Mouse (Mus musculus): ENCODE measurements around the gene Itpk1.

The Itpk1 gene

DNA sequence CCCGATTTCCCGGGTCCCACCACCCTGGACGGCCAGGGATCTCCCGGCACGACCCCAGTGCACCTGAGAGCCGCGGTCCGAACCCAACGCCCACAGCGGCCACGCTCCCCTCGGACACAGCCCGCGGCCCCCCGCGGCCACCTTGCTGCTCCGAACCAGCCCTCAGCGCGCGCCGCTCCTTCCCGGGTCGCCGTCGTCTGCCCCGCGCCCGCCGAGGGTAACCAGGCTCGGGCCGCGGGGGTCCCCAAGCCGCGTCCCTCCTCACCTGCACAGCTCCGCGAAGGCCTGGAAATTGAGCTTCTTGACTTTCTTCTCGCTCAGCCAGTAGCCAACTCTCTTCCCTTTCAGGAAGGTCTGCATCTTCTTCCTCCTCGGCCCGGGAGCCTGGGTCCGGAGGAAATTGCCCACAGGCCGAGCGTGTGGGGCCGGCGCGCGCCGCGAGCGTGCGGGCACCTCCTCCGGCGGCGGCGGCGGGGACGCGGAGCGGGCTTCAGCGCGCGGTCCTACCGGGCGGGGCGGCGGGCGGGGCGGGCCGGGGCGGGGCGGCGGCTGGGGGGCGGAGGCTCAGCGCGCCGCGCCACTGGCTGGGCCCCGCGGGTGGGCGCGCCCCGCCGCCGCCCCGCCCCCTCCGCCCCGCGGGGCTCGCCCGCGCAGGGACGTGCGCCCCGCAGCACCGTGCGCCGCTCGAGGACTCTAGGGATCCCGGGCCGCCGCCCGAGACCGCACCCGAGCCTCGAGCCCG lies at the start of gene Itpk1:
Itpk1 (minus strand) TSS at position 474 of the 742 bp plus-strand sequence.
- peak in 1 of 2 experiments; percentile 40 for DNase-seq (ENCODE audit: low spot score in 2 of 2)

- DNase-seq (ENCODE audit: low spot score in 2 of 2), result no peak
Observed at GRCm38 (mm10) chr12:102748256-102748655, 43.5 kb upstream of the Itpk1 start.

- no peak for DNase-seq (ENCODE audit: low spot score in 2 of 2)
Observed at GRCm38 (mm10) chr12:102744839-102745238, 40.1 kb upstream of the Itpk1 start.

DNA sequence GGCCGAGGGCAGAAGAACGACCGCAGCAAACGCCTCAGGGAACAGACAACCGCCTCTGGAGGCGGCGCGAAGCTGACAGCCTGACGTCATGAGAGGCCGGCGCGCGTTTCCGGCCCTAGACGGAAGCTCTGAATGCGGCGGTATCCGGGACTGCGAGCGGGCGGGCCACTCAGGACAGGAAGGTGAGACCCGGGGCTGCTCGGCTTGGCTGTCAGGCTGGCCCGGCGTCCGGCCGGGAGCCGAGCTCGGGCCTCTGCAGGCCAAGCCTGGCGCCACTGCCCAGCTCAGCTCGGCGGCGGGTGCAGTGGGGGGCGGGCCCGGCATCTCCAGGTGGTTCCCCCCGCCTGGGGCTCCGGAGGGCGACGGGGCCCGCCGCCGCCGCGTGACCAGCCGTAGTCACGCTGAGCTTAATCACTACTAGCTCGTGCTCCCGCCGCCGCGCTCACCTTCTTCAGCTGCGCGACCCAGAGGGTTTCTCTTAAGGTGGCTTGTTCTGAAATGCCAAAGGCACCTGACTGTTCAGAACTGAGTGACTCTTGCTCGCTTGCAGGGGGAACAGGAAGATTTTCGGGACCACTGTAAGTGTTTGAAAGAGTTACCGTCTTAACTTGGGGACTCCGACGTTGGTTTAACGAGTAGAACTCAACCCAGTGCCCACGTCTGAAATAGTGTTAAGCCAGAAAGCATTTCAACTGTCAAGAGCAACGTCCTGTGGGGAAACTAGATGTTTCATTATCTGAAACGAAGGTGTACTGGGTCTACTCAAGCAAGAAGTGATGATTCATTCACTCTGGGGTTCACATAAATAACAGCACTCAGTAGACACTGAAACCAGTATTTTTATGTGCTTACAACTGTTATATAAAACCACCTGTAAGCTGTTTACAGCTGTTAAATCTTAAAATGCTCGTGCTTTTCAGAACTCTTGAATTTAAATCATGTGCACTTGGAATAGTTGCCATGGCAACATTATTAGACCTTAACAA lies 39.2 kb upstream of the Itpk1 start, which contains the start of the genes Moap1 and Tmem251:
Moap1 (minus strand) TSS at position 73 of the 986 bp plus-strand sequence.
Tmem251 (plus strand) TSS at position 174 of the 986 bp plus-strand sequence.
- peak; percentile 74 to 87 for DNase-seq (ENCODE audit: low spot score in 2 of 2)

DNA sequence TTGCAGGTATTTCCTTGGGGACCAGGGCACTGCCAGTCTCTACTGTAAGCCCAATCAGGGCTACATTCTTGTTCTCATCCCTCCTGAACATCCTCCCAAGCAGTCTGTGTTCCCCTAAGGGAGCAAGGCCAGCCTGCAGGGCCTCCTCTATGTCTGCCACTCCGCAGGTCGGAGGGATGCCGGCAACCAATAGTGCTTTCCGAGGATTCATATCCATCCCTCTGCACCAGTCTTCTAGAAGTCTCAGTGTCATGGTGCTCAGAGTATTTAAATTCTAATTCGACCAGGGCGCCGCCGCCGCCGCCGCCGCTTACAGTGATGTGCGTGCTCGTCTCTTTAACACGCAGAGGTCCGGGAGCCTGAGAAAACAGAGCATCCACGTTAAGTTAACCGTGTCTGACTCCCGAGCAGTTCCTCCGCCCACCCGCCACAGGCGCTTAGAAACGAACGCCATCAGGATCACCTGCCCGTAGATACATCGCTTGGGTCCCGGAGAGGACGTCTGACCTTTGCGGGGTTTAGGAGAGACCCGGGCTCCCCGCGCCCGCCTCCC lies 38.4 kb upstream of the Itpk1 start:
- DNase-seq (ENCODE audit: low spot score in 2 of 2), result no peak

DNA sequence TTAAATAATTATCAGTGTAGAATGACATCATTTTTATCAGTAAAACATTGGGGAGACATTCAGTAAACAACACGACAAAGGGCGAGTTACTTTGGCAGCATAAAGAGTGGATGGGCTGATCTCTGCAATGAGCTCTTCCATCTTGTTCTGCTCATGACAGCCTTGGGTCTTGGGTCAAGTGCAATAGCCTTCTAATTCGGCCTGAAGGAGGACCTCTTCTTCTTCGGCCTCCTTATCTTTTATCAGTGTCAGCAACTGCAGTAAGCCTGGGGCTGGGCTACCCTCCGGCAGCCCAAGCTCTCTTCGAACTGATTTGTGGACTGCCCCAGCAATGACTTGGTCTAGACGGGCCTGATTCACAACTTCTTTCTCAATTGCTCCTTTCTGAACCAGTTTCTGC lies 37.3 kb upstream of the Itpk1 start:
- no peak for DNase-seq (ENCODE audit: low spot score in 2 of 2)

GRCm38 (mm10) chr12:102740285-102740684 lies 35.6 kb upstream of the Itpk1 start:
- no peak for DNase-seq (ENCODE audit: low spot score in 2 of 2)

DNA sequence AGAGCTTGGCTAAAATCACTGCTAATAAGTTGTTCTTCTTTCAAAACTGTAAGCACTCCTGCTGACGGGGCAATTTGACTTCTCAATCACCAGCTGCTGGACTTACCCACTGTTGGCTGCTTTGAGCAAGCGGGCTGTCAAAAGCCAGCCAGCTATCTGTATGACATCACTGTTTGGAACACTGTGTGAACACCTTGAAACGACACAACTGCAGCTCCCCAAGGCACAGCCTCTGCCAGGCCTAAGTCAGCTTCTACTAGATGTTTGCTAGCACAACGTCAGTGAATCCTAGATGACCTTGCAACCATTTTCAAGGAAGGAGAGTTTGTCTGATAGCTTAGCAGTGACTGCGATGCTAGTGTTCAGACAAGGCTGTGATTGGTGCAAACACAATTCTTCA lies 34.4 kb upstream of the Itpk1 start:
- DNase-seq (ENCODE audit: low spot score in 2 of 2), result no peak

DNA sequence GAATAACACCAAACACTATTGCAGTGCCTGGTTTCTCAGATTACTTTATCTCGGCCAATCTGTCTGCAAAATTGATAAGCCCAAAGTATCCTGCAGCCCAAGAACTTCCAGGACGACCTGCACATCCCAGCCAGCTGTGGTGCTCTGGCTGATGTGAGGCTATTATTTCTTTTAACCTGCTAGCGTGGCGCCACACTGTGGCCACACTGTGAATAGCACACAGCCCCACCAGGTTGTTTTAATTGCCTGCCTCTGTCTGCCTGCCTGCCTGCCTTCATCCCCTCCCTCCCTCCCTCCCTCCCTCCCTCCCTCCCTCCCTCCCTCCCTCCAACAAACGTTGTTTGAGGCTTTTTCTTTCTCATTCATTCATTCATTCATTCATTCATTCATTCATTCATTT lies 28.7 kb upstream of the Itpk1 start:
- DNase-seq (ENCODE audit: low spot score in 2 of 2), result peak in 1 of 2 experiments; percentile 52

DNA sequence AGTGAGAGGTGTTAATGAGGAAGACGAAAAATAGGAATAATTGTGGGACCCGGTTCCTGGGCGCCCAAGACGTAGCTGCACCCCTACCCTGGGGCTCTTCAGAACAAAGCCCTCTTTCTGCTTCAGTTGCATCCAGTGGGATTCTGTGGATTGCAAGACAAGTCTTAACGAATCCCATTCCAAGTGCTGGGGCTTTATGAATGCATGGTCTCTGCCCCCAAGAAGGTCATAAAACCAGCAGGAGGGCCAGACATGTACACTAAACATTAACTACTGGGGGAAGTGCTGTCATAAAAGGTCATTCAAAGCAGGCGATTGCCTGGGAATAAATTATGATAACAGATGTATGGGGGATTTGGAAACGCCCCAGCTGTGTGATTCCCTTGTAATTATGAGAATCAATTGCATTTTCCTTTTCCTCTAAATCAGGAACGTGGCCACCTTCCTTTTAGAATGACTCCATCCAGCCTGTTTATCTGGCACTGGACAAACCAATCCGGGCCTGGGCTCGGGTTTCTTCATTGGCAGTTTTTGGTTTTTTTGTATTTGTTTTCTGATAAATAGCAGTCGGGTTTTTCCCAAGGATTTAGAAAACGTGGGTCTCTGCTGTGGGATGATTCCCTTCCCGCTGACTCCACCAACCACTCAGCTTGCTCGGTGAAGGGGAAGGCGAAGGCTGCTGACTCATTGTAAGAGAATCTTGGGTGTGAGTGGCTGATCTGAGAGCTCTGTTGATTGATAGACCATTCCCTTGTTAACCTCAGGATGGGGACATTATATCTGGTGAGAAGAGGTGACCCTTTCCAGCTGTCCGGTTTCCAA lies 26.3 kb upstream of the Itpk1 start:
- DNase-seq (ENCODE audit: low spot score in 2 of 2), result no peak

DNA sequence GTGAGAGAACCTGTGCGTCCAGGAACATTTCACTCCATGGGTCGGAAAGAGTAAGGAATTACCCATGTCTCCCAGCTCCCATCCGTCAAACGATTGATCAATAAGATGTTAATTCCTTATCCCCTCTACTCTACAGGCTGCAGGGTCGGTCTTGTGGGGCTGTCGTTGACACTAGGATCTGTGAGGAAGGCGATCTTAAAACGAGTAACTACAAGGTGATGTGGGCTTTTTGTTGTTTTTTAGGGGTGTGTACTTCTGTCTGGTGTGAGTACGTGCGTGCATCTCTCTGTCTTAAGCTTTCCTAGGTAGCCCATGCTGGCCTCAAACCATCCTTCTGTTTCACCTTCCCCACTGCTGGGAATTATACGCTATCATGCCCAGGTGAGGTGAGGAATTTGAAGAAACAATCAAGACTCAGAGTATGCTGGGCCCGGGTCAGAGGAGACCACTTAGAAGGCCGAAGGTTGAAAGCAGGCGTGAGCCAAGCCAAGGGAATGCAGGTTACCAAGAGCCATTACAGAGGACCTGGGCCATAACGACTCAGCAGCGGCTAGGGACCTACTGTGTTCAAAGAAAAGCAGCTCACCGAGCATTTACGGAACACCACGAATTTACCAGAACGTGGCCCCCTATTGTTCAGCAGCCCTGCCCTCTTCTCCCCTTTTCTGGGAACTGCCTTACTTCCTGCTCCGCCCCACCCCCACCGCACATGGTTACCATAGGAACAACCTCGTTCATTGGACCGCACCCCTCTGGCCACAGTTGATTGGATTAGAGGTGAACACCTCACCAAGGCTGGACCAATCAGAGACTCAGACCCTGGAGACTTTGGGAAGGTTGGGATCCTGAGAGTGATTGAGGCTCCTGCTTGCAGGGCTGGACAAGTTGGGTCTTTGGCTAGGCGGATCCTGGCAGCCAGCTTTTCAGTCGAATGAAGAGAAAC lies 25.4 kb upstream of the Itpk1 start:
- DNase-seq (ENCODE audit: low spot score in 2 of 2), result peak; percentile 65 to 78

DNA sequence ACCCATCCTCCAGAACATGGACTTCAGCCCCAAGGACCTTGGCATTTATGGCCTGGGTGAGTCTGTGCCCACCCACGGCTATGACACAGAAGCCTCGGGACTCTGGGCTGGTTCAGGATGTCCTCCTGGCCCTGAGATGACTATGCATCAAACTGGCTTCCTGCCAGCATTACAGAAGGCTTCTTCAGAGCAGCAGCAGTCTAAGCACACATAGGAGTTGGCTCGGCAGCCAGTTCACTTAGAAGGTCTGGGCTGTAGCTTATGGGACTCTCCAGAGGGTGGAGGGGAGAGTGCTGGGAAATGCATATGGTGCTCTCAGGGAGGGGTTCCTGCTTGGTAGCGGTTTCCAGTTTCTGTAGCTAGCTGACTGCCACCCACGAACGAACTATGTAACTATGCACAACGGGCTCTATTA lies 21.0 kb upstream of the Itpk1 start:
- no peak for DNase-seq (ENCODE audit: low spot score in 2 of 2)

DNA sequence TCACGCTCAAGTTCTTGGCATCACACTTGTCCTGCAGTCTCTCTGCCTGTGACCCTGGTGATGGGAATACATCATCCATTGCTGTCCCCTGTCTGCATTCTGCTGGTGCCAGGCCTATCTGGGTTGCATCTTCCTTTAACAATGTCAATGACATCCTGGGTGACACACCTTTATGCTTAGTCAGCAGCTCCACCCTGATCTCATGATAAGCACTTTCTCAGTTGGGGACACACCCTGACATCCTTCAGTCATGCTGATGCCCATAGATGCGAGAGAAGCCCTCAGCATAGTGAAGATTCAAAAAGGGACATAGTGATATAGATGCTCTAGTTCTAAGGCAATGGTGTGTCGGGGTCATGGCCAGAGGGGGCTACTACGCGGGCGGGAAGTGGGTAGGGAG lies 20.4 kb upstream of the Itpk1 start:
- DNase-seq (ENCODE audit: low spot score in 2 of 2), result no peak

DNA sequence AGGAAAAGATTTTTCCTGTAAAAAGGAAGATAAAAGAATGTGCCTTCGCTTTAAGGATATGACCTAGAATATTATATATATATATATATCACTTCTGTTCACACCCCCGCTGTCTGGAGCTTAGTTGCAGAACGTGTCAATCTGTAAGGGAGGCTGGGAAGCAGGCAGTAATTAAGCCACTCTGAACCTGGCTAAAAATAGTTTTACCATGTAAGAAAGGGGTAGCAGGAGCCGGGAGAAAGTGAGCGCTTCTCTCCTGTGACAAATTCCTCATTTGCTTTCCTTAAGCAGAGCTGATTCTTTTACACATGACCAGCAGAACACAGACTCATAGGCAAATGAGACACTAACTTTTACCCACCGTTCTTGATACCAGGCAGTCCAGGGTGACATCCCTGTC lies 19.1 kb upstream of the Itpk1 start:
- no peak for DNase-seq (ENCODE audit: low spot score in 2 of 2)

GRCm38 (mm10) chr12:102722966-102723365 lies 18.2 kb upstream of the Itpk1 start:
- no peak for DNase-seq (ENCODE audit: low spot score in 2 of 2)

DNA sequence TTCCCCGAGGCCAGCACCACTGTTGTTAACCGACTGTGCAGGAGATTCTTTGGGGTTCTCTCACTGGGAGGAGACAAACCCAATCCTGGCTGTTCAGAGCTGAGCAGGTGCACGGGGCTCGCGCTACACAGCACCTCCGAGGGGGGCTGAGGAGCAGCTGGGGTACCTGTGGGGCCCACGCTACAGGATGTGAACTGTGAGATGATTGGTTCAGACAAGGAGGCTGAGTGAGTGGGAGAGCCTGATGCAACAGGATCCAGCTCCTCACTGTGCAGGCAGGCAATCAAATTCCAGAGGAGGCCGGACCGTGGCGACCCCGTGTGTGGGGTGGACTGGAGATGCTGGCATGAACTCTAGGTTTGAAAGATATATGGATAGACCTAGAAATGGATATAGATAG lies 17.7 kb upstream of the Itpk1 start:
- DNase-seq (ENCODE audit: low spot score in 2 of 2), result no peak

DNA sequence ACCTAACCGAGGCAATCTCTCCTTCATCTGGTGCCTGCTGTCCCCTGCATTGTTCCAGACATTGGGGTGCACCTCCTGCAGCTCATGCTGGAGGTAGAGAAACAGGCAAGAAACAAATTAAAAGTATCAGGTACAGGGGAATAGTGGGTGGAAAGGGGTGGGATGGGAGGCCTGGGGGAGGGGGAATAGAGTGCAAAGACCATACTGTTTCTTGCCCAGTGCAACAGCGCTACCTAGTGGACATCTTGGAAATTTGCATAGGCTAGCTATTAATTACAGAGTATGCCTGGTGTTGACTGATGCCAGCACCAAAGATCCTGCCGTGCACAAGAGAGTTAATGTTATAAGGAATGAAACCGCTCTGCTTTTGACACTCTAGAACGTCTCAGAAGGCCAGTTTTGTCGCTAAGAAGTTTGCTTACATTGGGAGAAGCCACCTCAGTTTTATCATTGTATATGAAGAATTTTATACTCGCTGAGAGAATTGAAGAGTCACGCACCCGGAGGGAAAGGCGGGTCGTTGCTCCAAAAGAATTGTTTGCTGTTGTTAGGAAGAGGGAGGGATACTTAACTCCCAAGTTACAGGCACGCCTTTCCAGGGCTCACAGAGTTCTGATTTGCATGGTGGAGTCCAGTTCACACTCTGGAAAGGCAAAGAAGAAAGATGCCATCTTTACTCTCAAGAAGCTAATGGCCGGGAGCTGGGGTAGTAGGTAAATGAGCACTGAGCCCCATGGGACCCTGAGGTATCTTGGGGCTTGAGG lies 15.0 kb upstream of the Itpk1 start:
- no peak for DNase-seq (ENCODE audit: low spot score in 2 of 2)

DNA sequence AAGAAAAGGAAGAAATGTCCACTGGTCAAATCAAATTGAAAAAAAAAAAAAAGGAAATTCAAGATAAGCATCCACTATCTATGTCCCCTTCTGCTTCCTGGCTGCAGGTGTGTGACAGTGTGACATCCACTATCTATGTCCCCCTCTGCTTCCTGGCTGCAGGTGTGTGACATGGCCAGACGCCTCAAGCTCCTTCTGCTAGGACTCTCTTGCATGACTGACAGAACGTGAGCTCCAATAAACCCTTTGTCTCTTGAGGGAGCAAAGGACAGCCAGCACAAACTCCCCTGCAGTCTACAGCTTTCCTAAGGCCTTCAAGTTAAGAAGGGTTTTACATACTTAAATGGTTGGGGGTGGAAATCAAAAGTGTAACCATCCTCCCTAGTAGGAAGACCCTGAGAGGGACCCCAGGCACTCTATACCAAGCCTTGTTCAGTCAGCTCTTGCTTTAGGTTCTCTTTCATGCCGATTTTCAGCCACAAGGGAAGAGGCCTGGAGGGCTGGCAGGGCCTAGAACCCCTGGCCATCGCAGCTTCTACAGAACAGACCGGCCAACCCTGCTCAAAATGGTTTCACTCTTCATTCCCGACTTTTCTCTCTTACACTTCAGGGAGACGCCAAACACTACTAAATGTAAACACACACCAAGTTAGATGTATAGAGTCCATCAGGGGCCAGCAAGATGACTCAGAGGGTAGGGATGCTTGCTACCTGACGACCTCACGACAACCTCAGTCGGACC lies 10.1 kb upstream of the Itpk1 start:
- DNase-seq (ENCODE audit: low spot score in 2 of 2), result no peak

- DNase-seq (ENCODE audit: low spot score in 2 of 2), result no peak
Observed at GRCm38 (mm10) chr12:102714116-102714515, 9.4 kb upstream of the Itpk1 start.
